Mouse (Mus musculus) cerebellum, adult 9-10 months (tissue): ENCODE measurements around the gene Galnt10.
"Not testable (repeated sequence)": the region's sequence is repeated elsewhere in the genome, so short reads cannot be mapped to it uniquely, and the experiment has no call there.

Experiments
- DNase-seq: peaks from one replicate; pipeline ENCODE4 v3.0.0; 2022

Gene Galnt10

DNA sequence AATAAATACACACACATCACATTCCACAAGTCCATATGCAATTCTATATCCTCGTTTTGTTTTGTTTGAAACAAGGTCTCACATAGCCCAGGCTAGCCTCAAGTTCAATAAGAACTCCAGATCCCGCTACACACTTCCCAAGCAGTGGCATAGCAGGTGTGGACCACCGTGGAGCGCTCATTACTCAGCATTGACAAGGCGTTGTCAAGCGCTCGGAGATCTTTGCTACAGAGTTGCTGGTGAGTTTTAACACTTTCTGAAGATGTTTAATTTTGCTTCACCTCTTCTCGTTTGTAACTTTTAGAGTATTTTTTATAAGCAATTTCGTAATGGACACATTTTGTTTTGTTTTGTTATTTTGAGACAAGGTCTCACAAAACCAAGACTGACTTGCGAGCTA lies 154.2 kb downstream of the Galnt10 start:
- DNase-seq = no peak

DNA sequence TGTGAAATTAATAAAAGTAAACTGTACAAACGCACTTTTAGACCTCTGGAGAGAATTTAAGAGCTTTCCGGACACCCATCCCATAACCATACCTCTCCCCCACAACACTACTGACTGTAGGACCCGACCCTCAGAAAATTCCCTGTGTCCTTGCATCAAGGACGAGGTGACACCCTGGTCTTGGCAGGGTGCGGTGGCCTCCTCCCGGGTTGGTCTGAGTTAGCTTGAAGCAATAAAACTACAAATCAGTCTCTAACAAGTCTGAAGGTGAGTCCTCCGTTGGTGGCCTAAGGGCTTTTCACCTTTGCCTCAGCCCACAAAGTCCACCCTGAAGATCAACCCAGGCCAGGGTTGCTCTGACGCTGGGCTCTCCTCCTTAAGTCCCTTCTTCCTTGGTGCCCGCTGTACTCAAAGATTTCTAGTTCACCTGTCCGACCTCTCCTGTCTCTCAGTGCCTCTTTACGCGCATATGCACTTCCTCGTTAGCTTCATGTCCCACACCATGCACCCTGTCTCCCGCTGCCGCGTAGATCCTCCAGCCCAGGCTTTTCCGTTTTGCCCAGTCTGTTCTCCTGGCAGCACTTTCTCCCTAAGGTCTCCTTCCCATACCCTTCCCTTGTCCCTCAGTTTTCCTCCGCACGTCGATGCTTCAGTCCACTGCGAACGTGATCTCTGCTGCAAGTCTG lies 155.2 kb downstream of the Galnt10 start:
- DNase-seq = peak; percentile 18

DNA sequence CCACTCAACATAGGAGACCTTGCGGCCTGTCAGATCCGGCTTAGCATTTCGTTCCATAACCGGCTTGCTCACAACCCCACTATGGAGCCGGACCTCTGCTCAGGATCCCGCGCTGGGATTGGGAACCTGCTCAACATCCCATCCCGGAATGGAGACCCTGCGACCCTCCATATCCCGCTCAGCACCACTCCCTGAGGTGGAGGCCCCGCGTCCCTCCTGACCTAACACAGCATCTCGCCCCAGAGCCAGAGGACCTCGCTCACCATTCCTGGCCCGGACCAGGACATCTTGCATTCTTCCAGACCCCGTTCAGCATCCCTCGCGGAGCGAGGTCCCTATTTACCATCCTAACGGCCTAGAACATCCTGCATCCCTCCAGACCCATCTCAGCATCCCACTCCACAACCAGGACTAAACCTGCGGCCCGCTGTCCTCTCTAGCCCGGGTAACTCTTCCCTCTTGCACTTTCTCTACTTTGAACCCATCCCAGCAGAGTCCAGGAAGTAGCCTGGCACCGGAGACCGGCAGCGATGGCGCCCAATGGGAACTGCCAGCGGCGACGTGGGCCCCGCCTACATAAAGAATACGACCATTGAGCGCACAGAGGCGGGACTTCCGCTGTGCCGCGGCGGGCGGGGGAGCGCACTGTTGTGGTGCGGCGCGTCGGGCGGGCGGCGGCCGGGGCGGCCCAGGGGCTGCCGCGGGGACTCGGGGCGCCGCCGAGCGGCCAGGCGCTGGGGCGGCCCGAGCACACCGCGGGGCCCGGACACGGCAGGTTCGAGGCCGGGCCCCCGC lies 155.9 kb downstream of the Galnt10 start, which contains the start of gene Sap30l:
Gene Sap30l, plus strand, starts transcription at position 667 of the 795 bp plus-strand sequence.
- DNase-seq = peak; percentile 97

DNA sequence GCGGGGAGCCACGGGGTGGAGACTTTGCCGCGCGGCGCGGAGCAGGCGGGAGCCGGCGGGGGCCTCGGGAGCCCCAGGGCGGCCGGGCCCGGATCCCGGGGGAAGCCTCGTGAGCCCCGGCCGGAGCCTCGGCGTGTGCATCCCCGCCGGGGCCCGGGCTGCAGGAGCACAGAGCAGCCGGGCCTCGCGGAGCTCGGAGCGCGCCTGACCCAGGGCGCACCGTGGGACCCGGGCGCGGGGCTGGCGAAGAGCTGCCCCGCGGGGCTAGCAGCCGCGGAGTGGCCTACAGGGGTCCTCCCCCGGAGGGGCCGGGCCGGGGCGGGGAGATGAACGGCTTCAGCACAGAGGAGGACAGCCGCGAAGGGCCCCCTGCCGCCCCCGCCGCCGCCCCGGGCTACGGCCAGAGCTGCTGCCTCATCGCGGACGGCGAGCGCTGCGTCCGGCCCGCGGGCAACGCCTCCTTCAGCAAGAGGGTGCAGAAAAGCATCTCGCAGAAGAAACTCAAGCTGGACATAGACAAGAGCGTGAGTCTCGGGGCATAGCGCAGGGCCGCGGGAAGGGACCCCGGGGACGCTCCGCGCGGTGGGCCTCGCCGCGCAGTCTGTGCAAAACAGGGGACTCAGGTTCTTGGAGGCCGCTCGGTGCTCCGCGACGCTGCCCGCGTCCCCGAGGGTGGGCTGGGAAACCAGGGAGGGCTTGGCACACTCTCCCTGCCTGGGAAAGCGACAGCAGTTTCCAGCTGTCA lies 156.7 kb downstream of the Galnt10 start:
- DNase-seq = peak; percentile 39

DNA sequence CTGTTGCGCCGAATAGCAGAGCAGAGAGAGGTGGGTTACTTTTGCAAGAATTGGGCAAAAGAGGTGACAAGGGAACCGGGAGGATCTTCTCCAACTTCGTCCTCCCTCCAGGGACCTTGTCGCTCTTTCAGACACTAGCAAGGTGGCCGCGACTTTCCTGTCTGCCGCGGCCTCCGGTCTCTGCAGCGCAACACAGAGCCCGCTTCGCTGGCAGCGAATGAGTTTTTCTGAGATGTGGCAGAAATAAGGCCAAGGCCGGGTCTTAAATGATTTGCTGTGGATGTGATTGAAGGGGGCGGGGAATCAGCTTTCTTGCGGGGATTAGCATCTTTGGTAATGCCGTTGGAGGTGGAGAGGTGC lies 157.2 kb downstream of the Galnt10 start:
- DNase-seq = peak; percentile 32

DNA sequence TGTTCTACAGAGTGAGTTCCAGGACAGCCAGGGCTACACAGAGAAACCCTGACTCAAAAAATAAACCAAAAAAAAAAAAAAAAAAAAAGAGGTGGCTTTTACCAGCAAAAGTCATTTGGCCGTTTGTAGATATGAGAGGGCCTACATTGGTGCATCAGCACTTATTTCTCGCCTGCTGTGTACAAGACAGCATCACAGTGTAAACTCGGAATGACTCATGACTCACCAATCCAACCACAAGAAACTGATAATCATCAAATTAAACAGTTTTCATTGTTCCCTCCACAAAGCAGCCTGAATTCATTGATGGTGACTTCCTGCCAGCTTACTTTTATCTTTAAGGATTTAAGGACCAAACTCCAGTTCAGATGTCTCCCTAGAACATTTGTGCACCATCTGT lies 159.8 kb downstream of the Galnt10 start:
- DNase-seq = no peak

DNA sequence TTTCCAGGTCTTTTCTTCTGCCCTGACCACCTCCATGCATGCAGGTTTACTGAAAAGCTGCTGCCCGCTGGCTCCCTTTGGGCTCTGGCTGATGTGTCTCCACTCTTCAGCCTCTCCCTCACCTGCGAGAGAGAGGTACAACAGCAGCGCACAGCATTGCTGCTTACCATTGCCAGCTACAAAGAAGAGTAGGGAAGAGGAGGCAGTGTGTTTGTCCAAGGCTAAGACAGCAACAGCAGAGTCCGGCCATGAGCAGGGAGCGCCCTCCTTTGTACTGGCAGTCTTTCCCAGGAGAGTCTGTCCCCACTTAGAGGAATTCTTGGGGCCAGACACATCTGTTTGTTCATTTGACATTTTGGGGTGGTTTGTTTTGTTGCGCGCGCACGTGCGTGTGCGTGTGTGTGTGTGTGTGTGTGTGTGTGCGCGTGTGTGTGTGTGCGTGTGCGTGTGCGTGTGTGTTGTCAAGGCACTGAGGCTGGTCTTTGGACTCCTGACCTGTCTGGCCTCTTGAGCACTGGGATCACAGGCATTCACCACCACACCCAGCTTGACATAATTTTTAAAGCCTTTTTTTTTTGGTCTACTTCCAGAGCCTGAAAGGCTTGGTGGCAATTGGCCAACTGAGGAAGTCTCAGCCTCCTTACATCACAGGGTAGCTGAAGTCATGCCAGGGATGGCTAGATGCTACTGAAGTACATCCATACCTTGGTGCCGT lies 163.9 kb downstream of the Galnt10 start:
- no peak for DNase-seq

DNA sequence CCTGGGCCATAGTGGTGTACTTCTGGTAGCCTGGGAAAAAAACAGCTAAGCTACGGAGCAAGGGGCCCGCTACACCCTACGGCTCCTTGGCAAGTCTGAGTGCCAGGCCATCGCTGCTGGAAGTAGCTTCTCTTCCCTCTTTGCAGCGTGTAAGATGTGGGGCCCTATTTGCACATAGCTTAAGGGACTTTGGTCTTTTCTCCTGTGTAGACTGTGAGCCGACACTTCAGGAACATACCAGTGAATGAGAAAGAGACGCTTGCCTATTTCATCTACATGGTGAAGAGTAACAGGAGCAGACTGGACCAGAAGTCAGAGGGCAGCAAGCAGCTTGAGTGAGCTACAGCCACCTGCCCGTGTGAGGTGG lies 164.5 kb downstream of the Galnt10 start:
- no peak for DNase-seq

DNA sequence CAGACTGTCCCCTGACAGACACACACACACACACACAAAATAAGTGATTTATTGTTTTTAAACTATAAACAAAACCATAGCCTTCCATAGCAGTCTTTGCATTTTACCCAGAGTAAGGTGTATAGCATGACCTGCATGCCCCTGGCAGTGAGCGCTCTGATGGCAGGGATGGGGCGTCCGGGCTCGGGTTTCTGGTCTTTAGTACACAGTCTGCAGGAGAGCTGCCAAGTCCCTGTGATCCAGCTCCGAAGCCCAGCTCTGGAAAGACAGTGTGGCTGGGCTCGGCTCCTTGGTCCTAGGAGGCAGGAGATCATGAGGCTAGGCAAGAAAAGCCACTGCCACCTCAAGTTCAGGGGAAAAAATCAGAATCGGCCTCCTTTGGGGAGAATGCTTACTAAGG lies 165.8 kb downstream of the Galnt10 start:
- no peak for DNase-seq

DNA sequence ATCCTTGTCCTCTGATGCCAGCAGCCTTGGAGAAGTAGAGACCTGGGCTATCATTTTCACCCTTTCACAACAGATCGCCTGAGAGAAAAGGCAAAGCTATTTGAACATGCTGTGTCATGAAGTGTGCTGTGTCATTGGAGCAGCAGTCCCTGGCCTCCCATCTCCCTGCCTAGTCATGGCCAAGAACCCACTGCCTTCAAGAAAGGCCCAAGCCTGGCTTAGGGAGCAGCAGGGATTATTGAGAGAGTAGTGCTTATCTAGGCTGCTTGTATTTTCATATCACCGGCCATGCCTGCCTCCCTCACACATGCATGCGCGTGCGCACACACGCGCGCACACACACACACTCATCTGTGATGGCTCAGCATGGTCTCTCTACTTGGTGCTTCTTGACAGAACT lies 167.0 kb downstream of the Galnt10 start:
- DNase-seq = no peak

DNA sequence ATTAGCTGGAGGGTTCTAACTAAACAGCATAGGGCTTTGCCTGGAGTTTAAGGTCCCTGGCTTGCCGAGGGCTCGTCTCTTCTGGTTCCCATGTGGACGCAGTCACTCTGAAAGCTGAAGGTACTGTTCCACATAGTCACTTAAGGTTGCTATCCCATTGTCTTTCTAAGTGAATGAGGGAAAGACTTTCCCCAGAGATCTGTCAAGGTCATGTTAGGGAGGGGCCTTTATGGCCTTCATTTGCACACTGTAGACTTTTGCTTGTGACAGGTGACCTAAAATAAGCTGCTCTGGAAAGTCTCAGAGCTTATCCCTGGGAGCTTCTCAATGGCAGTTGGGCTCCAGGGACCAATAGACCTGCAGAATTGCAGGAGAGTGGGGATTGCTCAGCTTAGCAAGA lies 168.4 kb downstream of the Galnt10 start:
- DNase-seq = no peak

DNA sequence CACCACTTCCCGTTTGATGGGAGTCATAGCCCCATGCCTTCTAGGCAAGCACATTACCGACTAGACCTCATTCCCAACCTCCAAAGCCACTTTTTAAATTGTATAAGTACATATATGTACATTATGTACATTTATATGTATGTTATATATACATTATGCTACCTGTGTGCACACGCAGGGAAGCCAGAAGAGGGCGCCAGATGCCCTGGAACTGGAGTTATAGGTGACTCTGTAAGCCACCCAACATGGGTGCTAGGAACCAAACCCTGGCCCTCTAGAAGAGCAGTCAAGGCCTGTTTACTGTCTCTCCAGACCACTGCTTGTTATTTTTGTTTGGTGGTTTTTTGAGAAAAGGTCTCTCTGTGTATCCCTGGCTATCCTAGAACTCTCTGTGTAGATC lies 172.9 kb downstream of the Galnt10 start:
- no peak for DNase-seq

DNA sequence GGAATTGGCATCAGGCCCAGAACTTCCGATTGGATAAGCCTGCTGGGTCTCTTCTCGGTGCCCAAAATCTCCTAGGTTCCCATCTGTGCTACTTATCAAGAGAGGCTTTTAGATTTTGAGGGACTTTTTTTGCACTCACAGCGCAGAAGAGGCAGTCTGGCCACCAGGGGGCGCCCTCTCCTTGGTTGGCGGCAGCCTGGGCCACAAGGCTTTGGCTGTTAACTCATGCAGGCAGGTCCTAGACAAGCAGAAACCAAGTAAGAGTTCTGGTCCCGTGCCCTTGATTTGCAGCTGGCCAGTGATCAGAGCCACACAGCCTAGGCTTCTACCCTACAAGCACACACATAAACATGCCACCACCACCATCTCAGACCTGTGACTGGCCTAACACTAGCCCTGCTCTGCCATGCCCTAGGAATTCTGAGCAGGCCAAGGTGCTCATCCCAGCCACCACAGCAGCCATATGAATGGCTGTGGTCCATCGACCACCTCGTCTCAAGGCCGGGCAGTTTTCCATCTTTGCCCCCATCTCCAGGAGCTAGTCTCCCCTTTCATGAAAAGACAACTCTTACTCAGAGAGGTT lies 174.8 kb downstream of the Galnt10 start:
- DNase-seq = peak; percentile 48

DNA sequence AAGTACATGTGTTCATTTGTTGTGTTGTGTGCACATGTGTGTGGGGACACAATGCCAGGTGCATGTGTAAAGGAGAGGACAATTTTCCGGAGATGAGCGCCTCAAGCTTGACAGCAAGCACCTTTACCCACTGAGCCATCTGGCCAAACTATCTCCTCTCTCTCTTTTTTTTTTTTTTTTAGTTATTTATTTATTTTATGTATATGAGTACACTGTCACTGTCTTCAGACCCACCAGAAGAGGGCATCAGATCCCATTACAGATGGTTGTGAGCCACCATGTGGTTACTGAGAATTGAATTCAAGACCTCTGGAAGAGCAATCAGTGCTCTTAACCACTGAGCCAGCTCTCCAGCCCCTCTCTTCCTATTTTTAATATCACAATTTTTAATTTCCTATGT lies 177.9 kb downstream of the Galnt10 start:
- not testable (repeated sequence) for DNase-seq

DNA sequence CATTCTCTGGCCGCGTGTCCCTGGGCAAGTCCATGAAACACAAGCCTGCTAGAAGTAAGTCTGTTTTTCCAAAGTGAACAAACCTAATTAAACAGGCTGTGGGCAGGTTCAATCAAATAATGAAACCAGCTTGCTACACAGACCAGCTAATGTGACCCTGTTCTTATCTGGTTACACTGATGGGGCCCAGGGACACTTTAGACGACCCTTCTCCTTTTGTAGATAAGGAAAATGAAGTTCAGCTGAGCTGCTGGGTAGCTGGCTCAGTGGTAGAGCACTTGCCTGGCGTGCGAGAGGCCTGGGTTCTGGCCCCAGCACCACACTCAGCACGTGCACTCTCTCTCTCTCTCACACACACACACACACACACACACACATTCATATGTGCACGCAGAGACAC lies 178.5 kb downstream of the Galnt10 start:
- DNase-seq = no peak

DNA sequence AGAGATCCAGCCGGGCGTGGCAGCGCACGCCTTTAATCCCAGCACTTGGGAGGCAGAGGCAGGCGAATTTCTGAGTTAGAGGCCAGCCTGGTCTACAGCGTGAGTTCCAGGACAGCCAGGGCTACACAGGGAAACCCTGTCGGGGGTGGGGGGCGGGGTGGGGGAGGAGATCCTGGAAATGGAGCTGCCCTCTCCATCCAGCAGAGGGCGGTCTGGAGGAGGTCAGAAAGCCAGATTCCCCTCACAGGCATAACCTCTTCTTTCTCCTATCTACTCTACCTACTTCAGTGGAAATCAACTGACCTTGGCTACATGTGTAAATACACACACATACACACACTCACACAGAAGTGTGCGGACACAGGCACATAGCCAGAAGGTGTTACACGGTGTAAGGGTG lies 180.0 kb downstream of the Galnt10 start:
- not testable (repeated sequence) for DNase-seq

DNA sequence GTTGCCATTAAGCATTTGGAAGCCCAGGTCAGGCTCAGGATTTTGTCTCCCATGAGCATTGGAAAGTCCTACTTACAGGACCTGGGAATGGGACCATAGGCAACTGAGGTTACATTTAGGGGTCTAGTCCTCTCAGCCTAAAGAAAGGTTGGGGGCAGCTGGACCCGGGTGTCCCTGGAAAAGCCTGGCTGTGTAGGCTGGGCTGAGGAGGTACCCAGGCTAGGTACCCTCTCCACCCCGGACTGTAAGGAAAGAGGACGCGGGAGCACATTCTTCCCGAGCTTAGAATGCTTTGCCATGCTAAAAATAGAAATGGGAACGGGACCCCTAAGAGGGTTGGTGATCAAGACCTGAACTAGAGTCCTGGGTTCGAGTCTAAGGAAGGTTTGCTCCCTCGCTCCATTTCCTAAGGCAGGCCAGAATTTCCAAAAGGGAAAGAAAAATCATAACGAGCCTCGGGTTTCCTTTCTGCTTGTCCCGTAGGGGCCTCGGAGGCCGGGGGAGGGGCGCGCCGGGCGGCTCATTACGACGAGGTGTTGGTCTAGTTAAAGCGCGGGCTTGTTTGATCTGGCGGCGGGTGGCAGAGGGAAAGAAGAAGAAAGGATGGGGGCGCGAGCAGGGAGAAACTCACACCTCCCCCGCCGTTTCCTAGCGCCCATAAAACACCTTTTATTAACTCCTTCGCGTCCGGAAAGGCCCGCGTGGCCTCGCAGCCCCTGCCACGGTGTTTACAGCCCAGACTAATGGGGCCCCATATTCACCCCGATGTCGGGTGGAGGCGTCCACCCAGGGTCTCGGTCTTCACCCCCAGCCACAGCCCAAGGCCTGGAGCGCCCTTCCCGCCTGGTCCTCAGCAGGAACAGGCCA lies 182.0 kb downstream of the Galnt10 start:
- no peak for DNase-seq

DNA sequence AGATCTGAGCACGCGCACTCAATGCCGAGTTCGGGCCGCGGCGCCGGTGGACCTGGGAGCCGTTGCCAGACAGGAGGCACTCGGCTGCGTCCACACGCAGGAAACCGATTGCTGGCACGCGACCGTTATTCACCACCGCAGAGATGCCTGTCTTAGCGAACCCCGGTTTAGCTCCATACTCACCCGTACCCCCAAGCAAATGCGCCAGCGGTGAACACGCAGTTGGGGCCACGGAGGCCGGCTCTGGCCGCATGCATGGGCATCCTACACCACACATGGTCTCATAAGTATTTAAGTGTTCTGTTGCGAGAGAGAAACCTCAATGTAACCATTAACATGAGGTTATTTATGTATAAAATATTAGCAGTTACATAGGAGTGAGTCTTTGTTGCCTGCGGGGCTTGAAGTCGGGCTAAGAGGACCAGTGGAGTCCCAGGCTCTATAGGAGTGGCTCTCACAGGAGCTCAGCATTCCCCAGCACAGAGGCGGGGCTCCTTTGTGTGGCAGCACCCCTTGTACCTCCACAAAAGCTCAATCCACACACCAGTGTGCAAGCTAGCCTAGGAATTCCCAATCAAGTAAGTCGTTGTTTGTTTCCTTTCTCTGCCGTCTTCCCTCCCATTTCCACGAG lies 182.8 kb downstream of the Galnt10 start:
- no peak for DNase-seq

DNA sequence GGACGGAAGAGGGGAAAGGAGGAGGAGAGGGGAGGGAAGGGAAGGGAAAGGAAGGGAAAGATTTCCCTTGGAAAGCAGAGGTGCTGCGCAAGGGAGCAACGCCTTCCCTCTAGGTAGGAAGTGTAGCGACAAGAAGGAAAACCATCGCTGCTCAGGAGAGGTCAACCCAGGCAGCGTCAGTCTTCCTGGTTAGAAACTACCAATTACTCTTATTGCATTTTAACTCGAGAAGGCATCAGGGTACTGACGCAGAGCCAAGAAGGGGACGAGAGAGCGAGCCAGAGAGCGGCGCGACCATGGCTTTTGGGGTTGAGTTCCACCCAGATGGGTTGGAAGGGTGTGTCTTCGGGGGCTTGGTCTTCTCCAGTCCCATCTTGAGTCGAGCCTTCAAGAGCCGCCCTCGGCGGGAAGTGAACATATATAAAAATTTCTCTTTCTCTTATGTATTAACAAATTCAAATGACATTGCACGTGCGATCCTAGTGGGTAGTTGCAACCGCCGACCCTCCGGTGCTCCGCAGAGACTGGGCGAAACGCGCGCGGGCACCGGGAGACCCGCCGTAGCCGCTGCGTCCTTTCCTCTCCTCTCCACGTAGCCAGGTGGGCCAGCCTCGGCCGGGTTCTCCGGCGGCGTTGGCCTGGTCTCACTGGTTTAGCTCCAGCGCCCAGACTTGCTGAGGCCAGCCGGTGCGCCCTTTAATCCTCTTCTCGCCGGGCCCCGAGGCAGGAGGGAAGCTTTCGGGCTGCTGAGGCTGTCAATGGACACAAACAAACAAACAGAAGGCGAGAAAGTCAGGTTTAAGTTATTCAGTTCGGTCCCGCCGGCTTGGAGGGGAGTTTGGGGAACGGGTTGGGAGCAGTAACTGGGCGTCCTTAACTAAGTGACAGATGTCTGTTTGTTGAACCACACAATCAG lies 184.0 kb downstream of the Galnt10 start:
- no peak for DNase-seq
